Comparison of ENCODE assay signal across 8 mouse cellular contexts in genomic region chr5:134098341-134098902, GRCm38 (mm10). TPM values are rescaled to one million over a fixed set of nuclear protein-coding genes. Genes with fewer than 3 reads are reported as not detected.
DNase-seq lines count a peak whose midpoint lies in the region; ATAC-seq lines count a peak whose summit lies in the region.

No protein-coding gene starts in this region.

- no peak for ATAC-seq in embryonic facial prominence, embryonic 14.5 days (ENCODE audit: low read depth)
- ATAC-seq in midbrain, embryonic 13.5 days: no peak; the same call in 1 of the 2 replicates

- peak overlapping the region; percentile 77 for H3K9ac ChIP-seq in embryonic facial prominence, embryonic 14.5 days (ENCODE audit: low read depth, low read length)
- H3K9ac ChIP-seq in midbrain, embryonic 13.5 days (replicated peaks): peak overlapping the region; percentile 89

- H3K27me3 ChIP-seq in heart, embryonic 10.5 days (ENCODE audit: insufficient read depth, poor library complexity, severe bottlenecking): no peaks in the 10 kb centered on the region
- no peaks in the 10 kb centered on the region for H3K27me3 ChIP-seq in embryonic facial prominence, embryonic 14.5 days (replicated peaks; ENCODE audit: control insufficient read depth, insufficient read depth, low read length)
- no peaks in the 10 kb centered on the region for H3K27me3 ChIP-seq in midbrain, embryonic 13.5 days

- H3K36me3 ChIP-seq in heart, embryonic 10.5 days: no peaks in the 10 kb centered on the region
- no peaks in the 10 kb centered on the region for H3K36me3 ChIP-seq in embryonic facial prominence, embryonic 14.5 days (ENCODE audit: control insufficient read depth, insufficient read depth, low read length)
- no peaks in the 10 kb centered on the region for H3K36me3 ChIP-seq in midbrain, embryonic 13.5 days

- H3K4me1 ChIP-seq in heart, embryonic 10.5 days: peaks cover 37% of the 10 kb centered on the region
- peaks cover 3% of the 10 kb centered on the region; the same call in 1 of the 2 replicates for H3K4me1 ChIP-seq in embryonic facial prominence, embryonic 14.5 days (ENCODE audit: control insufficient read depth, insufficient read depth, low read length)
- peaks cover 40% of the 10 kb centered on the region for H3K4me1 ChIP-seq in midbrain, embryonic 13.5 days (replicated peaks)

- peak overlapping the region; percentile 92 for H3K4me2 ChIP-seq in embryonic facial prominence, embryonic 14.5 days (ENCODE audit: low read depth, low read length)
- H3K4me2 ChIP-seq in midbrain, embryonic 13.5 days (replicated peaks): peak overlapping the region; percentile 86

- 40% methylated on average over 13 of the region's 13 CpGs for WGBS in heart, embryonic 10.5 days
- WGBS in embryonic facial prominence, embryonic 14.5 days: 41% methylated on average over 13 of the region's 13 CpGs
- 41% methylated on average over 13 of the region's 13 CpGs for whole genome bisulfite sequencing in midbrain, embryonic 13.5 days

- peak overlapping the region; percentile 87 for H3K27ac ChIP-seq in heart, embryonic 10.5 days
- peak overlapping the region; percentile 80; the same call in 1 of the 2 replicates for H3K27ac ChIP-seq in embryonic facial prominence, embryonic 14.5 days (replicated peaks; ENCODE audit: low read depth, low read length)
- H3K27ac ChIP-seq in midbrain, embryonic 13.5 days: no peak overlapping the region

- peak overlapping the region; percentile 83 for H3K4me3 ChIP-seq in heart, embryonic 10.5 days
- peak overlapping the region; percentile 80 for H3K4me3 ChIP-seq in embryonic facial prominence, embryonic 14.5 days (ENCODE audit: low read depth, low read length)
- H3K4me3 ChIP-seq in midbrain, embryonic 13.5 days (replicated peaks): peak overlapping the region; percentile 80

- DNase-seq in heart, embryonic 10.5 days (ENCODE audit: low spot score): no peak
- no peak for DNase-seq in heart, adult 11 months
- DNase-seq in embryonic facial prominence, embryonic 14.5 days (ENCODE audit: low spot score): no peak
- DNase-seq in kidney, adult 8-10 months: peak; percentile 54 to 58
- no peak for DNase-seq in gastrocnemius, postnatal 10 days
- DNase-seq in urinary bladder, postnatal 25 days (ENCODE audit: low spot score): no peak
- DNase-seq in thymus, postnatal 36 days: no peak

- H3K9me3 ChIP-seq in heart, embryonic 10.5 days: no peaks in the 10 kb centered on the region
- H3K9me3 ChIP-seq in embryonic facial prominence, embryonic 14.5 days (ENCODE audit: control insufficient read depth, low read length): no peaks in the 10 kb centered on the region
- no peaks in the 10 kb centered on the region for H3K9me3 ChIP-seq in midbrain, embryonic 13.5 days

RNA-seq across cellular contexts. Expression of gene Castor2, which starts 1.1 kb away (rescaled TPM):
- 5.1 and 5.8 TPM in 2 replicates for polyA plus RNA-seq in heart, embryonic 10.5 days (2016; fragmentation: Nextera tagmentation; extraction: Ambion mirVana)
- 11.7 and 13.5 TPM in 2 replicates for polyA plus RNA-seq in embryonic facial prominence, embryonic 14.5 days (2014; fragmentation: Nextera tagmentation; extraction: Ambion mirVana)
- 25.8 and 27.2 TPM in 2 replicates for polyA plus RNA-seq in midbrain, embryonic 13.5 days (2015; fragmentation: Nextera tagmentation; extraction: Ambion mirVana)
- 10 to 100 TPM; 63.2 to 63.5 TPM for total RNA-seq in gastrocnemius, postnatal 10 days (2021)

Comparison
In these comparisons a context has a peak if more than half of its experiments do, and no peak if none do; other contexts are left out.
1. DNase-seq: peak in kidney, adult 8-10 months (2 of 2); none in heart, embryonic 10.5 days (single experiment), heart, adult 11 months (single experiment), embryonic facial prominence, embryonic 14.5 days (single experiment), gastrocnemius, postnatal 10 days (single experiment), urinary bladder, postnatal 25 days (single experiment) and thymus, postnatal 36 days (0 of 2).
2. Peak in every context shown above with its lines, with median percentiles within 50 percentile points of each other: H3K4me3 ChIP-seq.